11 mouse cellular contexts compared by ENCODE assay signal in genomic region chr2:142608778-142609177, GRCm38 (mm10).
DNase-seq lines count a peak whose midpoint lies in the region; ATAC-seq lines count a peak whose summit lies in the region.
"Had no signal": no experiment of that assay in that cellular context is flagged by ENCODE, and none has a peak within 500 bp of the region (broad histone marks: within the 10 kb centered on the region; RNA-seq: fewer than 3 reads in every experiment).

No protein-coding gene starts in this region.

- no peaks in the 10 kb centered on the region for H3K36me3 ChIP-seq in kidney, embryonic 15.5 days
- H3K36me3 ChIP-seq in forebrain, embryonic 16.5 days (ENCODE audit: control insufficient read depth, insufficient read depth), result no peaks in the 10 kb centered on the region
- H3K36me3 ChIP-seq in midbrain, embryonic 11.5 days (ENCODE audit: control insufficient read depth, insufficient read depth, low read length), result no peaks in the 10 kb centered on the region
- H3K36me3 ChIP-seq: limb, embryonic 15.5 days had no signal

- H3K9ac ChIP-seq in kidney, embryonic 15.5 days, result no peak overlapping the region
- no peak overlapping the region for H3K9ac ChIP-seq in forebrain, embryonic 16.5 days (replicated peaks; ENCODE audit: low read depth, low read length)
- H3K9ac ChIP-seq in midbrain, embryonic 11.5 days (ENCODE audit: low read length), result no peak overlapping the region
- H3K9ac ChIP-seq: limb, embryonic 15.5 days had no signal

- peak overlapping the region; percentile 28 for H3K4me2 ChIP-seq in kidney, embryonic 15.5 days
- H3K4me2 ChIP-seq in forebrain, embryonic 16.5 days (ENCODE audit: low read length), result no peak overlapping the region
- H3K4me2 ChIP-seq in midbrain, embryonic 11.5 days, result no peak overlapping the region
- H3K4me2 ChIP-seq: heart, embryonic 11.5 days; limb, embryonic 15.5 days had no signal

- peak overlapping the region; percentile 71 for H3K27ac ChIP-seq in kidney, embryonic 15.5 days
- H3K27ac ChIP-seq in forebrain, embryonic 16.5 days (ENCODE audit: low read length), result no peak overlapping the region
- no peak overlapping the region for H3K27ac ChIP-seq in midbrain, embryonic 11.5 days (ENCODE audit: low read depth, low read length)
- H3K27ac ChIP-seq: limb, embryonic 15.5 days had no signal

- WGBS in kidney, embryonic 15.5 days, result 53% methylated on average over 17 of the region's 17 CpGs
- 76% methylated on average over 17 of the region's 17 CpGs for WGBS in forebrain, embryonic 16.5 days
- 87% methylated on average over 17 of the region's 17 CpGs for WGBS in midbrain, embryonic 11.5 days

- no peaks in the 10 kb centered on the region for H3K9me3 ChIP-seq in kidney, embryonic 15.5 days (replicated peaks)
- H3K9me3 ChIP-seq in forebrain, embryonic 16.5 days (ENCODE audit: control insufficient read depth, low read length), result no peaks in the 10 kb centered on the region
- no peaks in the 10 kb centered on the region; the same call in 1 of the 2 replicates for H3K9me3 ChIP-seq in midbrain, embryonic 11.5 days (ENCODE audit: control insufficient read depth, low read length)
- H3K9me3 ChIP-seq: limb, embryonic 15.5 days had no signal

- H3K4me1 ChIP-seq in kidney, embryonic 15.5 days, result peaks cover 18% of the 10 kb centered on the region
- H3K4me1 ChIP-seq in forebrain, embryonic 16.5 days (replicated peaks; ENCODE audit: control insufficient read depth, insufficient read depth, low read length), result peaks cover 7% of the 10 kb centered on the region; the same call in 1 of the 2 replicates
- no peaks in the 10 kb centered on the region; the same call in none of the 2 replicates for H3K4me1 ChIP-seq in midbrain, embryonic 11.5 days (ENCODE audit: control insufficient read depth, insufficient read depth, low read length)

- ATAC-seq in kidney, embryonic 15.5 days (replicated peaks; ENCODE audit: low FRiP score), result peak; percentile 86
- ATAC-seq in forebrain, embryonic 16.5 days, result peak; percentile 41
- no peak for ATAC-seq in midbrain, embryonic 11.5 days (ENCODE audit: low FRiP score)
- ATAC-seq in granulocyte monocyte progenitor cell, adult 5-6 weeks (replicated peaks; ENCODE audit: poor library complexity, severe bottlenecking), result no peak

- no peak overlapping the region for H3K4me3 ChIP-seq in kidney, embryonic 15.5 days (replicated peaks)
- no peak overlapping the region for H3K4me3 ChIP-seq in forebrain, embryonic 16.5 days (replicated peaks; ENCODE audit: low read length)
- no peak overlapping the region for H3K4me3 ChIP-seq in midbrain, embryonic 11.5 days (ENCODE audit: low read depth, low read length)
- H3K4me3 ChIP-seq: limb, embryonic 15.5 days had no signal

- no peak for DNase-seq in kidney, postnatal 25 days
- peak; percentile 56 for DNase-seq in cerebellum, adult 11 months
- DNase-seq in midbrain, embryonic 11.5 days (ENCODE audit: low spot score, missing footprints), result peak; percentile 80
- DNase-seq in ovary, postnatal 14 days (ENCODE audit: low spot score), result no peak
- DNase-seq in ovary, postnatal 36 days (ENCODE audit: low spot score), result no peak

- no peaks in the 10 kb centered on the region for H3K27me3 ChIP-seq in kidney, embryonic 15.5 days
- no peaks in the 10 kb centered on the region for H3K27me3 ChIP-seq in forebrain, embryonic 16.5 days (replicated peaks; ENCODE audit: control insufficient read depth, insufficient read depth, low read length)
- H3K27me3 ChIP-seq in midbrain, embryonic 11.5 days (ENCODE audit: control insufficient read depth, insufficient read depth, low read length), result no peaks in the 10 kb centered on the region; the same call in 1 of the 2 replicates
- H3K27me3 ChIP-seq: CH12.LX; limb, embryonic 15.5 days had no signal

Comparison
In these comparisons a context has a peak if more than half of its experiments do, and no peak if none do; other contexts are left out.
1. ATAC-seq: peak in kidney, embryonic 15.5 days (single experiment) and forebrain, embryonic 16.5 days (single experiment); none in midbrain, embryonic 11.5 days (single experiment) and granulocyte monocyte progenitor cell, adult 5-6 weeks (single experiment).
2. DNase-seq: peak in cerebellum, adult 11 months (single experiment) and midbrain, embryonic 11.5 days (single experiment); none in kidney, postnatal 25 days (0 of 2), ovary, postnatal 14 days (single experiment) and ovary, postnatal 36 days (single experiment).